Mouse (Mus musculus): ENCODE data around the gene Golga7b. TPM values are rescaled to one million over a fixed set of nuclear protein-coding genes. Genes with fewer than 3 reads are reported as not detected.

Gene Golga7b
- polyA plus RNA-seq, 1 experiment from 2014 or later = 72.2 TPM

DNA sequence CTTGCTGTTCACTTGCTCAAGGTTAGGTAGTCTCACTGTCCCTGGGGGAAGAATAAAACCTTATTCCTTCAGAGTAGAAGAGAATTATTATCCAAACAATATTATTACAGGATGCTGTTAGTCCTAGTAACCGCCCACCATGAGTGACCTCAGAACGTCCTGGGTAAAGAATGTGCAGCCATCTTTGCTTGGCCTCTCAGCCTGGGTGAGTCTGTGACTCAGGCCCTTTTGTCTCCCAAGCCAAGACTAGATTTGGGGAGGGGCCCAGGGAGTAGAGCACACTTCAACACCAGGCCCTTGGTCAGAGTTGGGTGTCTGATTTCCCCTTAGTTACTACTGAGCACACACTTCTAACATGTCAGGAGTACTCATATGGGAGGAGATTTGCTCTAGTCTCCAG lies 32.8 kb upstream of the Golga7b start:
- WGBS = 82% methylated on average over 2 of the region's 2 CpGs
- Histone ChIP-seq H3K9ac (ENCODE audit: low read depth, low read length) (no peak overlapping the region), H3K4me2 (ENCODE audit: low read length) (no peak overlapping the region), H3K27me3 (ENCODE audit: control insufficient read depth, insufficient read depth, low read depth, low read length) (no peaks in the 10 kb centered on the region), H3K27ac (ENCODE audit: low read length) (no peak overlapping the region), H3K4me3 (ENCODE audit: low read depth, low read length) (no peak overlapping the region), H3K4me1 (ENCODE audit: control insufficient read depth, insufficient read depth, low read length) (no peaks in the 10 kb centered on the region), H3K9me3 (replicated peaks; ENCODE audit: control insufficient read depth, low read length, poor library complexity, severe bottlenecking) (no peaks in the 10 kb centered on the region), H3K36me3 (ENCODE audit: control insufficient read depth, insufficient read depth, low read length) (no peaks in the 10 kb centered on the region)
- ATAC-seq = no peak

DNA sequence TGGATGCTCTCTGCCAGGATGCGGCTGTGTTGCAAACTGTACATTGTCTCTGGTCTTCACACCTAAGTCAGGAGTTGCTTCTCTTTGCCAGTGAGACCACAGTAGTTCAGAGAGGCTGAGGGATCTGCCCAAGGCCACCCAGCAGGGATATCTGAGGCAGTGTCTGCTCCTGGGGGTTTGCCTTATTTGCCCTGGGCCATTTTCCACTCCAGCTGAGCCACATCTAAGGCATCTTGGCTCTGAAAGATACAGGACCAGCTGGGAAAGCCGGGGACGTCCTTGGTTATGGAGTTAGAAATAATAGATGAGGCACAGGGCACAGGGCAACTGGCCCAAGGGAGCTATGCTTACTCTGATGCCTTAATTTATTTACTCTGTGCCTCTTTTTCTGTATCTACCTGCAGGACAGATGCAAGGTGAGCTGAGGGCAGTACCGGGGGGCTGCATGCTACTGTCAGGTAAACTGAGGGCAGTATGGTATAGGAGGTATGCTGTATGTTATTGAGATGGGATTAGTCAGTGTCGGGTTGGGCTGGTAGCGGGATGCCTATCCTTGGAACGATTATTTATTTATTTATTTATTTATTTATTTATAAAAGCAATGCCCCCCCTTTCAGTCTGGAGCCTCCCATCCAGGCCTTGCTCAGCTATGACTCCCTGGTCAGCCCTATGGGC lies 30.5 kb upstream of the Golga7b start:
- H3K27me3 ChIP-seq (ENCODE audit: control insufficient read depth, insufficient read depth, low read depth, low read length) = no peaks in the 10 kb centered on the region

DNA sequence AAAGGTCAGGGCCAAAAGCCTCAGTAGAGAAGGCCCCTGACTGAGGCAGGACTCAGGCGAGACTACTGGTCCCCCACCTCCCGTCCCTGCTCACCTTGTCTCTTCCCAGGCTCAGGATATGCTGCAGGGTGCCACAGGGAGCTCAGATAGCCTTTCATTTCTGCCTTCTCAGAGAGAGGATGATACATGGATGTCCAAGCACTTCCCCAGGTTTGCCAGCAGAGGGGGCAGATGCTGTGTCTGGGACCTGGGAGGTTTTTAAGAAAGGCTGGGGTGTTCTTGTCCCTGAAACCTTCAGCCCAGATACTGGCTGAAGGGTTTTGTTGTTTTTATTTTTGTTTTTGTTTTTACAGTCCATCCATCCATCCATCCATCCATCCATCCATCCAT lies 30.0 kb upstream of the Golga7b start:
- Histone ChIP-seq H3K4me2 (ENCODE audit: low read length) (no peak overlapping the region), H3K27ac (ENCODE audit: low read length) (no peak overlapping the region), H3K4me3 (ENCODE audit: low read depth, low read length) (no peak overlapping the region), H3K36me3 (ENCODE audit: control insufficient read depth, insufficient read depth, low read length) (no peaks in the 10 kb centered on the region), H3K9me3 (replicated peaks; ENCODE audit: control insufficient read depth, low read length, poor library complexity, severe bottlenecking) (no peaks in the 10 kb centered on the region), H3K9ac (ENCODE audit: low read depth, low read length) (no peak overlapping the region), H3K4me1 (ENCODE audit: control insufficient read depth, insufficient read depth, low read length) (no peaks in the 10 kb centered on the region), H3K27me3 (ENCODE audit: control insufficient read depth, insufficient read depth, low read depth, low read length) (no peaks in the 10 kb centered on the region)
- peak; percentile 39; the same call in 1 of the 2 replicates for ATAC-seq
- WGBS = 8% methylated on average over 2 of the region's 2 CpGs

More for the DNA sequence above, 30.5 kb upstream of the Golga7b start:
- H3K9ac ChIP-seq (ENCODE audit: low read depth, low read length) = no peak overlapping the region
- H3K4me2 ChIP-seq (ENCODE audit: low read length) = no peak overlapping the region
- H3K27ac ChIP-seq (ENCODE audit: low read length) = no peak overlapping the region
- no peaks in the 10 kb centered on the region for H3K4me1 ChIP-seq (ENCODE audit: control insufficient read depth, insufficient read depth, low read length)
- H3K9me3 ChIP-seq (replicated peaks; ENCODE audit: control insufficient read depth, low read length, poor library complexity, severe bottlenecking) = no peaks in the 10 kb centered on the region
- peak; percentile 45; the same call in 1 of the 2 replicates for ATAC-seq
- WGBS = 65% methylated on average over 7 of the region's 7 CpGs
- no peaks in the 10 kb centered on the region for H3K36me3 ChIP-seq (ENCODE audit: control insufficient read depth, insufficient read depth, low read length)
- H3K4me3 ChIP-seq (ENCODE audit: low read depth, low read length) = no peak overlapping the region

DNA sequence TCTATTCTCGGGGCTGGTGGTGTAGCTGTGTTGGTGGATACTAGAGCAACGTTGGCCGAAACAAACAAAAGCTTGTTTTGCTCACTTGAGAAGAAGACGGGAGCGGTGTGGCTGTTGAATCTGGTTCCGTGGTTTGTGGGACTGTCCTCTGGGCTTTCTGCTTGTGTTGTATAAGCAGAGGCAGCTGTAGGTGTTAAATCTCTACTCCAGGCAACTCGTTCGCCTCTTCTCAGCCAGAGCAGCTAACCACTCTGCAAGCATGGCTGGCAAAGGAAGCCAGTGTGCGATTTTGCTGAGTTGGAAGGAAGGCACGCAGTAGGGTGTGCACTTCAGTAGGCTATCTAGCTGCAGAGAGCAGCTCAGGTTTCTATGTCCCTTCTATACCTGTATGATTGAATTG lies 20.9 kb upstream of the Golga7b start:
- Histone ChIP-seq H3K4me1 (ENCODE audit: control insufficient read depth, insufficient read depth, low read length) (peaks cover 6% of the 10 kb centered on the region), H3K27me3 (ENCODE audit: control insufficient read depth, insufficient read depth, low read depth, low read length) (no peaks in the 10 kb centered on the region), H3K4me2 (ENCODE audit: low read length) (no peak overlapping the region), H3K27ac (ENCODE audit: low read length) (no peak overlapping the region), H3K9ac (ENCODE audit: low read depth, low read length) (no peak overlapping the region), H3K4me3 (ENCODE audit: low read depth, low read length) (no peak overlapping the region), H3K36me3 (ENCODE audit: control insufficient read depth, insufficient read depth, low read length) (no peaks in the 10 kb centered on the region), H3K9me3 (replicated peaks; ENCODE audit: control insufficient read depth, low read length, poor library complexity, severe bottlenecking) (no peaks in the 10 kb centered on the region)
- ATAC-seq = no peak
- WGBS = 82% methylated on average over 10 of the region's 10 CpGs

DNA sequence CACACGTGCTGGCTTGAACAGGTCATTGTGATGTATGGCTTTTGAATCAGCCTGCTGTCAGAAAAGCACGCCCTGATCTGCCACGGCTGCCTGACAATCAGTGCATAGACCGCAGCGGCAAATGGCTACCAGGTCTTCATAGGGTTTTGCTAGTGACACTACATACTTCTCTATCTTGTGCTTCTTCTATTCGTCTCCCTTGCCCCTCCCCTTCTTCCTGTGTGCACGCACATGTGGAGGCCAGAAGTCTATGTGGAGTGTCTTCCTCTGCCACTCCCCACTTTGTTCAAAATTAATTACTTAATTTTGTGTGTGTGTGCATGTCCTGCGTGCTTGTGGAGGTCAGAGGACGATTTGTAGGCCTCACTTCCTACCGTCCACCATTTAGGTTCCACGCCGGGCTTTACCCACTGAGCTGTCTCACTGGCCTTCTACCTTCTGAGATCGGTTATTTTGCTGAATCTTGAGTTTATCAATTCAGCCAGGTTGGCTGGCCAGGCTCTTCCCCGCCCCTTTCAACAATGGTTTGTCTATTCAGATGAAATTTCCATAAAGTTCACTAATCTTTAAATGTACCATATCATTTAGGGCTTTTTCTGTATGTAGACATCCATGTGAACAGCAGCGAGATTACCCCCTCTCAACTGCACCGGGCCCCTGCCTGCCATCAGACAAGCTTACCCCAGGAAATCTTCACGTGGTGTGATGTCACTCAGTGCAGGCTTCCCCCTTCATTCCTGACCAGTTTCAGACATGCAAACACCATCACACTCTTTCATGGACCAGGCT lies 17.7 kb upstream of the Golga7b start:
- no peak overlapping the region for H3K27ac ChIP-seq (ENCODE audit: low read length)
- H3K27me3 ChIP-seq (ENCODE audit: control insufficient read depth, insufficient read depth, low read depth, low read length) = no peaks in the 10 kb centered on the region
- no peaks in the 10 kb centered on the region for H3K9me3 ChIP-seq (replicated peaks; ENCODE audit: control insufficient read depth, low read length, poor library complexity, severe bottlenecking)
- WGBS = 68% methylated on average over 17 of the region's 17 CpGs
- no peak overlapping the region for H3K4me3 ChIP-seq (ENCODE audit: low read depth, low read length)
- no peak overlapping the region for H3K9ac ChIP-seq (ENCODE audit: low read depth, low read length)
- H3K4me2 ChIP-seq (ENCODE audit: low read length) = no peak overlapping the region
- H3K36me3 ChIP-seq (ENCODE audit: control insufficient read depth, insufficient read depth, low read length) = no peaks in the 10 kb centered on the region
- peaks cover 6% of the 10 kb centered on the region for H3K4me1 ChIP-seq (ENCODE audit: control insufficient read depth, insufficient read depth, low read length)
- ATAC-seq = no peak

DNA sequence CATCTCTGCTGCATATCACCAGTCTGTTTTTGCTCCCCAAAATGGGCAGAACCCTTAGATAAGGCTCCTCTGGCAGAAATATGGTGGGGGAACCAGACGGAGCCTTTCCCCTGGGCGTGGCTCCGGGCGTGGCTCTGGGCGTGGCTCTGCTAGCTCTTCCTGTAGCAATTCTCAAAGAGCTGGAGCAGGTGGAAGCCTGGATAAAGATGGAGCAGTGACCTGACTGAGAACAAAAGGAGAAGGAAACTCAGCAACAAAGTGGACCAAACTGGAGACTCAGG lies 17.1 kb upstream of the Golga7b start:
- whole genome bisulfite sequencing = 85% methylated on average over 5 of the region's 5 CpGs
- Histone ChIP-seq H3K4me3 (ENCODE audit: low read depth, low read length) (no peak overlapping the region), H3K4me1 (ENCODE audit: control insufficient read depth, insufficient read depth, low read length) (peaks cover 6% of the 10 kb centered on the region), H3K9me3 (replicated peaks; ENCODE audit: control insufficient read depth, low read length, poor library complexity, severe bottlenecking) (no peaks in the 10 kb centered on the region), H3K27me3 (ENCODE audit: control insufficient read depth, insufficient read depth, low read depth, low read length) (no peaks in the 10 kb centered on the region), H3K4me2 (ENCODE audit: low read length) (no peak overlapping the region), H3K9ac (ENCODE audit: low read depth, low read length) (no peak overlapping the region), H3K36me3 (ENCODE audit: control insufficient read depth, insufficient read depth, low read length) (no peaks in the 10 kb centered on the region), H3K27ac (ENCODE audit: low read length) (no peak overlapping the region)
- ATAC-seq = no peak

DNA sequence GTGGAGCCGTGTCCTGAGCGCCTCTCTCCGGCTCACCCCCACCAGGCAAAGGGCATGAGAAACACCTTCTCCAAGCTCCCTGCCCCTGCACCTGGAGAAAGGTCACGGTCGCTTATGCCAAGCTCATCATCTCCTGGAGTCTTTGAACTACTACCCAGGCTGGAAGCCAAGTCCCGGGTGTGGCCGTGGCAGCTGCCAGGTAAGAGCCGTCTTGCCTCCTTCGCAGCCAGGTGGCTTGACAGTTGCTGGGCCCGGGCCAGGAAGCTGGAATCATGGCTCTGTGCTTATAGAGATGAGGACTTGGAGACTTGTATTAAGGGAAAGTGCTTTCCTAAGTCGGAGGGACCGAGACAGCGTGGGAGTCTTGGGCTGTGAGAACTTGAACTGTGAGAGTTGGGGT lies 16.4 kb upstream of the Golga7b start:
- no peak for ATAC-seq
- WGBS = 93% methylated on average over 13 of the region's 13 CpGs

DNA sequence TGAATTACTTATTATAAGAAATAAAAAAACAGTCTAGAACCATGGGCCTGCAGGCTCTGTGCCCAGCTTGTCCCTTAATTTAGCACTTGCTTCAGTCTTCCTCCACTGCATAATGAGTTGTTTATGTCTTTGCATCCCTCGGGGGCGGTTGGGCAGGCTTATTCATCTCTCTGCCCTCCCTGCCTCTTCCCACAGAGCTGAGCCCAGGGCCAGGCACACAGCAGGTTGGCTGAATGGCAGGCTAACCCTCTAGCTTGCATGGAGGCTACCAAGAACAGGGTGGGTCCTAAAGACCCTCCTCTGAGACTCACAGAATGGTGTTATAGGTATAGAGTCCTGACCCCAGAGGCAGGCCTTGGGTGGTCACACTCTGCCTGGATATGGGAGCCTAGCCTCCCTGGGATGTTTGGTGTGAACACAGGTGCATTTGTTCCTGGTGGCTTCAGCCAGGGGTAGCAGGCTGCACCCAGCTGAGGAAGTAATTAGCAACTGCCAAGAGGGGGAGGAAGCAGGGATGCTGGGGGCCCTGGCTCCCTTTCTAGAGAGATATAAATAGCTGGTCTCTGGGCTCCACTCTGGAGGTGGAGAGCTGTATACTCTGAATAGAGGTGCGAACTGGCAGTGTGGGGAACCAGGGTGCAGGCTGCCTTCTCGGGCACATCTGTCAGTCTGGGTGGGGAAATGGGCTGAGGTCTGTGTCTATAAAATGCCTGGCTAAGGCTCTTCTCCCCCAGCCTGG lies 9.6 kb upstream of the Golga7b start:
- H3K27me3 ChIP-seq (ENCODE audit: control insufficient read depth, insufficient read depth, low read depth, low read length) = no peaks in the 10 kb centered on the region
- peaks cover 5% of the 10 kb centered on the region; the same call in 1 of the 2 replicates for H3K4me1 ChIP-seq (ENCODE audit: control insufficient read depth, insufficient read depth, low read length)
- WGBS = 18% methylated on average over 4 of the region's 4 CpGs
- ATAC-seq = 0 out of 2 replicates have a peak, but pooled peaks have one; percentile 42
- 0 out of 2 replicates have a peak overlapping the region, but pooled peaks have one; percentile 19 for H3K27ac ChIP-seq (ENCODE audit: low read length)
- H3K9ac ChIP-seq (ENCODE audit: low read depth, low read length) = no peak overlapping the region
- H3K4me2 ChIP-seq (ENCODE audit: low read length) = no peak overlapping the region
- H3K9me3 ChIP-seq (replicated peaks; ENCODE audit: control insufficient read depth, low read length, poor library complexity, severe bottlenecking) = no peaks in the 10 kb centered on the region
- H3K36me3 ChIP-seq (ENCODE audit: control insufficient read depth, insufficient read depth, low read length) = no peaks in the 10 kb centered on the region
- H3K4me3 ChIP-seq (ENCODE audit: low read depth, low read length) = no peak overlapping the region

More for the DNA sequence above, 16.4 kb upstream of the Golga7b start:
- Histone ChIP-seq H3K4me2 (ENCODE audit: low read length) (no peak overlapping the region), H3K9ac (ENCODE audit: low read depth, low read length) (no peak overlapping the region), H3K27me3 (ENCODE audit: control insufficient read depth, insufficient read depth, low read depth, low read length) (no peaks in the 10 kb centered on the region), H3K4me3 (ENCODE audit: low read depth, low read length) (no peak overlapping the region), H3K9me3 (replicated peaks; ENCODE audit: control insufficient read depth, low read length, poor library complexity, severe bottlenecking) (no peaks in the 10 kb centered on the region), H3K27ac (ENCODE audit: low read length) (no peak overlapping the region), H3K36me3 (ENCODE audit: control insufficient read depth, insufficient read depth, low read length) (no peaks in the 10 kb centered on the region), H3K4me1 (ENCODE audit: control insufficient read depth, insufficient read depth, low read length) (peaks cover 6% of the 10 kb centered on the region)

DNA sequence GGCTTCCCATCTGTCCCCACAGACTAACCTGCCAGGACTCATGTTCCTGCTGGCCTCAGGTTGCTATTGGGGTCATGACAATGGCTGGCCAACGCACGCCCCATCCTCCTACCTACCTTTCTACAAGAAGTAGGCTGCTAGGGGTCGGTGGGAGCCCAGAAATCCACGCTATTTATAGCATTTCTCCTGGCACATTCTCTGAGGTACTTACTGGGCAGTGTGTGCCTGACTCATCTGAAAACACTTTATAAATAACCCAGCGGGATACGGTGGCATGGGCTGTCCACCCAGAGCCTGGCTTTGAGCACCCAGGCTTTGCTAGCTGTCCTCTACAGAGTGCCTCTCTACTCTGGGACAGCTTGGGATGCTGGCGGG lies 9.0 kb upstream of the Golga7b start:
- Histone ChIP-seq H3K9ac (ENCODE audit: low read depth, low read length) (no peak overlapping the region), H3K4me1 (ENCODE audit: control insufficient read depth, insufficient read depth, low read length) (peaks cover 5% of the 10 kb centered on the region; the same call in 1 of the 2 replicates), H3K9me3 (replicated peaks; ENCODE audit: control insufficient read depth, low read length, poor library complexity, severe bottlenecking) (no peaks in the 10 kb centered on the region), H3K4me3 (ENCODE audit: low read depth, low read length) (no peak overlapping the region), H3K36me3 (ENCODE audit: control insufficient read depth, insufficient read depth, low read length) (no peaks in the 10 kb centered on the region), H3K27me3 (ENCODE audit: control insufficient read depth, insufficient read depth, low read depth, low read length) (no peaks in the 10 kb centered on the region), H3K27ac (ENCODE audit: low read length) (no peak overlapping the region), H3K4me2 (ENCODE audit: low read length) (no peak overlapping the region)
- no peak for ATAC-seq
- 72% methylated on average over 7 of the region's 7 CpGs for whole genome bisulfite sequencing
